ENCODE assay signal across 11 mouse cellular contexts in genomic region chr11:60774841-60775240, GRCm38 (mm10). TPM values are rescaled to one million over a fixed set of nuclear protein-coding genes. Genes with fewer than 3 reads are reported as not detected.
DNase-seq lines count a peak whose midpoint lies in the region; ATAC-seq lines count a peak whose summit lies in the region.
"Had no signal": no experiment of that assay in that cellular context is flagged by ENCODE, and none has a peak within 500 bp of the region (broad histone marks: within the 10 kb centered on the region; RNA-seq: fewer than 3 reads in every experiment).

No protein-coding gene starts in this region.

- H3K9me3 ChIP-seq in heart, embryonic 12.5 days (replicated peaks), result no peaks in the 10 kb centered on the region
- H3K9me3 ChIP-seq in megakaryocyte, embryonic 14.5 days, result no peaks in the 10 kb centered on the region
- H3K9me3 ChIP-seq in limb, embryonic 15.5 days, result no peaks in the 10 kb centered on the region
- H3K9me3 ChIP-seq in neural tube, embryonic 15.5 days (replicated peaks), result no peaks in the 10 kb centered on the region

- H3K36me3 ChIP-seq in heart, embryonic 12.5 days, result peaks cover 13% of the 10 kb centered on the region
- peaks cover 19% of the 10 kb centered on the region for H3K36me3 ChIP-seq in megakaryocyte, embryonic 14.5 days (replicated peaks; ENCODE audit: low read length)
- peaks cover 12% of the 10 kb centered on the region for H3K36me3 ChIP-seq in limb, embryonic 15.5 days
- peaks cover 9% of the 10 kb centered on the region for H3K36me3 ChIP-seq in neural tube, embryonic 15.5 days

- H3K27me3 ChIP-seq in heart, embryonic 12.5 days (replicated peaks), result no peaks in the 10 kb centered on the region
- H3K27me3 ChIP-seq in megakaryocyte, embryonic 14.5 days (replicated peaks), result peaks cover 2% of the 10 kb centered on the region
- H3K27me3 ChIP-seq in limb, embryonic 15.5 days, result no peaks in the 10 kb centered on the region
- no peaks in the 10 kb centered on the region for H3K27me3 ChIP-seq in neural tube, embryonic 15.5 days (replicated peaks)

- no peak overlapping the region for H3K27ac ChIP-seq in heart, embryonic 12.5 days (ENCODE audit: poor library complexity, severe bottlenecking)
- no peak overlapping the region for H3K27ac ChIP-seq in limb, embryonic 15.5 days
- H3K27ac ChIP-seq in neural tube, embryonic 15.5 days (replicated peaks), result no peak overlapping the region

- H3K9ac ChIP-seq in heart, embryonic 12.5 days, result no peak overlapping the region
- H3K9ac ChIP-seq in limb, embryonic 15.5 days, result no peak overlapping the region
- peak overlapping the region; percentile 14; the same call in 1 of the 2 replicates for H3K9ac ChIP-seq in neural tube, embryonic 15.5 days (replicated peaks)

- no peak for DNase-seq in heart, postnatal 10 days
- DNase-seq in thymus, postnatal 4 days, result no peak
- DNase-seq: adrenal gland, postnatal 10 days; heart, postnatal 14 days; thymus, postnatal 25 days had no signal

- peaks cover 35% of the 10 kb centered on the region for H3K4me1 ChIP-seq in heart, embryonic 12.5 days (replicated peaks)
- peaks cover 57% of the 10 kb centered on the region for H3K4me1 ChIP-seq in megakaryocyte, embryonic 14.5 days
- H3K4me1 ChIP-seq in limb, embryonic 15.5 days, result peaks cover 38% of the 10 kb centered on the region
- H3K4me1 ChIP-seq in neural tube, embryonic 15.5 days, result peaks cover 50% of the 10 kb centered on the region

- intact Hi-C loops in heart, postnatal 10 days (cut with DNase I), result no loop called here

- H3K4me3 ChIP-seq in heart, embryonic 12.5 days, result no peak overlapping the region
- H3K4me3 ChIP-seq in megakaryocyte, embryonic 14.5 days (replicated peaks), result peak overlapping the region; percentile 51
- peak overlapping the region; percentile 92; the same call in 1 of the 2 replicates for H3K4me3 ChIP-seq in limb, embryonic 15.5 days
- no peak overlapping the region for H3K4me3 ChIP-seq in neural tube, embryonic 15.5 days (replicated peaks)

- WGBS in heart, embryonic 12.5 days, result 45% methylated on average over 1 of the region's 1 CpGs
- WGBS in limb, embryonic 15.5 days, result 83% methylated on average over 1 of the region's 1 CpGs
- WGBS in neural tube, embryonic 15.5 days, result 85% methylated on average over 1 of the region's 1 CpGs

- H3K4me2 ChIP-seq in heart, embryonic 12.5 days, result peak overlapping the region; percentile 85
- H3K4me2 ChIP-seq in limb, embryonic 15.5 days, result no peak overlapping the region; the same call in 1 of the 2 replicates
- H3K4me2 ChIP-seq in neural tube, embryonic 15.5 days, result peak overlapping the region; percentile 82; the same call in 1 of the 2 replicates

- ATAC-seq in heart, embryonic 12.5 days (ENCODE audit: insufficient number of reproducible peaks, low FRiP score), result no peak
- no peak for ATAC-seq in megakaryocyte, adult 5-6 weeks (ENCODE audit: poor library complexity, severe bottlenecking)
- no peak for ATAC-seq in limb, embryonic 15.5 days (ENCODE audit: insufficient number of reproducible peaks, low FRiP score, low TSS enrichment, low read depth)
- no peak for ATAC-seq in neural tube, embryonic 15.5 days (ENCODE audit: low FRiP score)
- ATAC-seq in frontal cortex, adult (ENCODE audit: low TSS enrichment), result no peak

RNA-seq across cellular contexts. Expression of gene Top3a, which starts 2.3 kb away (rescaled TPM):
- 13.5 and 15.1 TPM in 2 replicates for polyA plus RNA-seq in heart, embryonic 12.5 days (2016; fragmentation: Nextera tagmentation; extraction: Ambion mirVana)
- total RNA-seq in heart, postnatal 10 days (2021), result 1 to 10 TPM; 5.3 to 6.3 TPM
- polyA plus RNA-seq in megakaryocyte, embryonic 14.5 days (2012; ENCODE audit: insufficient read depth, low replicate concordance), result 1.9 and 4.7 TPM in 2 replicates
- 6.0 and 10.5 TPM in 2 replicates for total RNA-seq in megakaryocyte, adult 5-6 weeks (2015)
- 12.6 and 14.8 TPM in 2 replicates for total RNA-seq in megakaryocyte, adult 5-6 weeks (2017)
- polyA plus RNA-seq in limb, embryonic 15.5 days (2015; fragmentation: Nextera tagmentation; extraction: Ambion mirVana), result 16.0 and 16.8 TPM in 2 replicates
- polyA plus RNA-seq in neural tube, embryonic 15.5 days (2015; fragmentation: Nextera tagmentation; extraction: Ambion mirVana), result 6.7 and 8.6 TPM in 2 replicates

RNA-seq across cellular contexts. Expression of gene Smcr8, which starts 2.5 kb away (rescaled TPM):
- polyA plus RNA-seq in heart, embryonic 12.5 days (2016; fragmentation: Nextera tagmentation; extraction: Ambion mirVana), result 6.4 and 7.1 TPM in 2 replicates
- 10 to 100 TPM; 16.1 to 16.6 TPM for total RNA-seq in heart, postnatal 10 days (2021)
- 0.50 TPM in 1 of 2 replicates, not detected in the other for polyA plus RNA-seq in megakaryocyte, embryonic 14.5 days (2012; ENCODE audit: insufficient read depth, low replicate concordance)
- total RNA-seq in megakaryocyte, adult 5-6 weeks (2015), result 27.4 and 32.1 TPM in 2 replicates
- 16.8 and 18.7 TPM in 2 replicates for total RNA-seq in megakaryocyte, adult 5-6 weeks (2017)
- polyA plus RNA-seq in limb, embryonic 15.5 days (2015; fragmentation: Nextera tagmentation; extraction: Ambion mirVana), result 5.4 and 5.6 TPM in 2 replicates
- polyA plus RNA-seq in neural tube, embryonic 15.5 days (2015; fragmentation: Nextera tagmentation; extraction: Ambion mirVana), result 4.8 and 5.2 TPM in 2 replicates

RNA-seq across cellular contexts. Expression of gene Shmt1, which starts 36.7 kb away (rescaled TPM):
- polyA plus RNA-seq in heart, embryonic 12.5 days (2016; fragmentation: Nextera tagmentation; extraction: Ambion mirVana), result 34.5 and 38.6 TPM in 2 replicates
- 10 to 100 TPM; 19.9 to 22.4 TPM for total RNA-seq in heart, postnatal 10 days (2021)
- polyA plus RNA-seq in megakaryocyte, embryonic 14.5 days (2012; ENCODE audit: insufficient read depth, low replicate concordance), result 0.75 and 7.4 TPM in 2 replicates
- total RNA-seq in megakaryocyte, adult 5-6 weeks (2015), result 4.1 and 6.2 TPM in 2 replicates
- total RNA-seq in megakaryocyte, adult 5-6 weeks (2017), result 13.7 and 15.6 TPM in 2 replicates
- 39.7 and 53.2 TPM in 2 replicates for polyA plus RNA-seq in limb, embryonic 15.5 days (2015; fragmentation: Nextera tagmentation; extraction: Ambion mirVana)
- 5.5 and 25.9 TPM in 2 replicates for polyA plus RNA-seq in neural tube, embryonic 15.5 days (2015; fragmentation: Nextera tagmentation; extraction: Ambion mirVana)

RNA-seq across cellular contexts. Expression of gene Mief2, which starts 46.6 kb away (rescaled TPM):
- polyA plus RNA-seq in heart, embryonic 12.5 days (2016; fragmentation: Nextera tagmentation; extraction: Ambion mirVana), result 18.5 and 20.8 TPM in 2 replicates
- total RNA-seq in heart, postnatal 10 days (2021), result 10 to 100 TPM; 24.2 to 26.6 TPM
- polyA plus RNA-seq in megakaryocyte, embryonic 14.5 days (2012; ENCODE audit: insufficient read depth, low replicate concordance), result 10.2 and 20.6 TPM in 2 replicates
- 3.3 and 3.7 TPM in 2 replicates for total RNA-seq in megakaryocyte, adult 5-6 weeks (2015)
- 4.7 and 7.4 TPM in 2 replicates for total RNA-seq in megakaryocyte, adult 5-6 weeks (2017)
- polyA plus RNA-seq in limb, embryonic 15.5 days (2015; fragmentation: Nextera tagmentation; extraction: Ambion mirVana), result 15.1 and 16.8 TPM in 2 replicates
- 23.1 and 25.3 TPM in 2 replicates for polyA plus RNA-seq in neural tube, embryonic 15.5 days (2015; fragmentation: Nextera tagmentation; extraction: Ambion mirVana)

RNA-seq across cellular contexts. Expression of gene Flii, which starts 47.8 kb away (rescaled TPM):
- polyA plus RNA-seq in heart, embryonic 12.5 days (2016; fragmentation: Nextera tagmentation; extraction: Ambion mirVana), result 87.6 and 91.6 TPM in 2 replicates
- 100 to 1,000 TPM; 106 to 117 TPM for total RNA-seq in heart, postnatal 10 days (2021)
- polyA plus RNA-seq in megakaryocyte, embryonic 14.5 days (2012; ENCODE audit: insufficient read depth, low replicate concordance), result 195 and 218 TPM in 2 replicates
- 115 and 144 TPM in 2 replicates for total RNA-seq in megakaryocyte, adult 5-6 weeks (2015)
- 158 and 172 TPM in 2 replicates for total RNA-seq in megakaryocyte, adult 5-6 weeks (2017)
- polyA plus RNA-seq in limb, embryonic 15.5 days (2015; fragmentation: Nextera tagmentation; extraction: Ambion mirVana), result 70.8 and 76.5 TPM in 2 replicates
- 68.3 and 73.6 TPM in 2 replicates for polyA plus RNA-seq in neural tube, embryonic 15.5 days (2015; fragmentation: Nextera tagmentation; extraction: Ambion mirVana)

Comparison
In these comparisons a context has a peak if more than half of its experiments do, and no peak if none do; other contexts are left out.
1. H3K4me3 ChIP-seq: peak in megakaryocyte, embryonic 14.5 days (single experiment) and limb, embryonic 15.5 days (single experiment); none in heart, embryonic 12.5 days (single experiment) and neural tube, embryonic 15.5 days (single experiment).